Mouse (Mus musculus) midbrain, embryonic 15.5 days (tissue): ENCODE results near the gene Pcna. TPM values are rescaled to one million over a fixed set of nuclear protein-coding genes. Genes with fewer than 3 reads are reported as not detected.

Experiments used
- ATAC-seq: fragments of 200-750 bp; cut with Nextera tagmentation; replicated peaks from 2 replicates; pipeline ENCODE4 v1.8.0; 2017; ENCODE audit warnings: moderate TSS enrichment
- H3K27ac ChIP-seq: fragments of 300-500 bp; sonication (generic); 2 replicates; pipeline ENCODE4 v1.5.1; 2015; ENCODE audit warnings: mild to moderate bottlenecking, inconsistent platforms
- H3K27me3 ChIP-seq: fragments of 300-500 bp; sonication (generic); replicated peaks from 2 replicates; pipeline ENCODE4 v1.6.1; 2015; ENCODE audit warnings: inconsistent platforms
- H3K36me3 ChIP-seq: fragments of 300-500 bp; sonication (generic); replicated peaks from 2 replicates; pipeline ENCODE4 v1.6.1; 2015; ENCODE audit warnings: inconsistent platforms
- H3K4me1 ChIP-seq: fragments of 300-500 bp; sonication (generic); 2 replicates; pipeline ENCODE4 v1.6.1; 2015; ENCODE audit warnings: inconsistent platforms
- H3K4me2 ChIP-seq: fragments of 300-500 bp; sonication (generic); 2 replicates; pipeline ENCODE4 v1.6.1; 2015; ENCODE audit warnings: inconsistent platforms, mild to moderate bottlenecking, moderate library complexity
- H3K4me3 ChIP-seq: fragments of 300-500 bp; sonication (generic); 2 replicates; pipeline ENCODE4 v1.5.1; 2015; ENCODE audit warnings: mild to moderate bottlenecking, inconsistent platforms
- H3K9ac ChIP-seq: fragments of 300-500 bp; sonication (generic); 2 replicates; pipeline ENCODE4 v1.6.1; 2015; ENCODE audit warnings: mild to moderate bottlenecking, inconsistent platforms
- H3K9me3 ChIP-seq: fragments of 300-500 bp; sonication (generic); 2 replicates; pipeline ENCODE4 v1.6.1; 2016; ENCODE audit warnings: inconsistent platforms
- WGBS: fragments of 180-500 bp; shearing (Covaris S2); methylation state at CpG from one replicate; pipeline ENCODE4 v1.1.7; 2015; ENCODE audit warnings: mixed read lengths; 5-methylcytosine and 5-hydroxymethylcytosine counted together
- polyA plus RNA-seq: library from polyadenylated mRNA; unstranded; fragments of >200 nt; fragmentation: Nextera tagmentation; extraction: Ambion mirVana; gene quantifications from 2 replicates; pipeline ENCODE4 v1.2.1, GENCODE M21; 2015

Pcna gene
- polyA plus RNA-seq, 1 experiment from 2014 or later = 92.3 TPM

- Histone ChIP-seq H3K9ac (no peak overlapping the region), H3K4me3 (no peak overlapping the region), H3K27ac (no peak overlapping the region), H3K36me3 (no peaks in the 10 kb centered on the region), H3K4me1 (no peaks in the 10 kb centered on the region), H3K4me2 (no peak overlapping the region), H3K27me3 (no peaks in the 10 kb centered on the region), H3K9me3 (no peaks in the 10 kb centered on the region)
- no peak for ATAC-seq
- 87% methylated on average over 9 of the region's 9 CpGs for WGBS
These were observed 42.3 kb downstream of the Pcna start for GRCm38 (mm10) chr2:132210806-132211312.

- Histone ChIP-seq H3K4me2 (no peak overlapping the region), H3K4me1 (no peaks in the 10 kb centered on the region), H3K9me3 (no peaks in the 10 kb centered on the region), H3K27ac (no peak overlapping the region), H3K9ac (no peak overlapping the region), H3K36me3 (no peaks in the 10 kb centered on the region), H3K4me3 (no peak overlapping the region), H3K27me3 (no peaks in the 10 kb centered on the region)
- no peak for ATAC-seq
- WGBS = 84% methylated on average over 8 of the region's 8 CpGs
These were observed 44.8 kb downstream of the Pcna start for GRCm38 (mm10) chr2:132208246-132208881.

- H3K4me2 ChIP-seq = no peak overlapping the region
These were observed 46.7 kb downstream of the Pcna start for GRCm38 (mm10) chr2:132206316-132206881.

GRCm38 (mm10) chr2:132205549-132205948 lies 47.6 kb downstream of the Pcna start:
- Histone ChIP-seq H3K4me3 (no peak overlapping the region), H3K9me3 (no peaks in the 10 kb centered on the region), H3K27me3 (no peaks in the 10 kb centered on the region), H3K27ac (no peak overlapping the region), H3K4me1 (no peaks in the 10 kb centered on the region), H3K4me2 (no peak overlapping the region), H3K9ac (no peak overlapping the region), H3K36me3 (no peaks in the 10 kb centered on the region)
- WGBS = 85% methylated on average over 4 of the region's 4 CpGs
- no peak for ATAC-seq

More at GRCm38 (mm10) chr2:132206316-132206881, 46.7 kb downstream of the Pcna start:
- Histone ChIP-seq H3K27me3 (no peaks in the 10 kb centered on the region), H3K4me3 (no peak overlapping the region), H3K9me3 (no peaks in the 10 kb centered on the region), H3K9ac (no peak overlapping the region), H3K27ac (no peak overlapping the region), H3K36me3 (no peaks in the 10 kb centered on the region), H3K4me1 (no peaks in the 10 kb centered on the region)
- WGBS = 86% methylated on average over 16 of the region's 16 CpGs
- no peak for ATAC-seq

GRCm38 (mm10) chr2:132203773-132204172 lies 49.3 kb downstream of the Pcna start:
- no peaks in the 10 kb centered on the region for H3K27me3 ChIP-seq
- ATAC-seq = no peak
- H3K9ac ChIP-seq = no peak overlapping the region
- no peak overlapping the region for H3K27ac ChIP-seq
- H3K36me3 ChIP-seq = no peaks in the 10 kb centered on the region
- no peak overlapping the region for H3K4me2 ChIP-seq
- H3K4me3 ChIP-seq = no peak overlapping the region
- WGBS = 89% methylated on average over 3 of the region's 3 CpGs
- no peaks in the 10 kb centered on the region for H3K4me1 ChIP-seq
- H3K9me3 ChIP-seq = no peaks in the 10 kb centered on the region

- 76% methylated on average over 3 of the region's 3 CpGs for WGBS
- no peak overlapping the region for H3K27ac ChIP-seq
- no peaks in the 10 kb centered on the region for H3K9me3 ChIP-seq
- no peak for ATAC-seq
- no peak overlapping the region for H3K9ac ChIP-seq
- H3K4me1 ChIP-seq = no peaks in the 10 kb centered on the region
- no peak overlapping the region for H3K4me2 ChIP-seq
- H3K4me3 ChIP-seq = no peak overlapping the region
- H3K27me3 ChIP-seq = no peaks in the 10 kb centered on the region
- H3K36me3 ChIP-seq = no peaks in the 10 kb centered on the region
These were observed 49.9 kb downstream of the Pcna start for GRCm38 (mm10) chr2:132203186-132203585.

Other genes starting within 250 kb of the Pcna start
- gene Rassf2, start 223.1 kb downstream of the Pcna start, polyA plus RNA-seq = 27.7 and 29.4 TPM in 2 replicates
- gene Slc23a2, start 108.2 kb downstream of the Pcna start, polyA plus RNA-seq = 36.3 TPM in 2 replicates
- 42.9 and 48.0 TPM in 2 replicates for gene Tmem230, start 5.5 kb downstream of the Pcna start, polyA plus RNA-seq
- gene Cds2, start 9.8 kb upstream of the Pcna start, polyA plus RNA-seq = 41.7 and 41.8 TPM in 2 replicates
- 6.3 and 6.9 TPM in 2 replicates for gene Prokr2, start 132.1 kb upstream of the Pcna start, polyA plus RNA-seq